Mouse (Mus musculus) stomach, postnatal 0 days (tissue): ENCODE measurements around the gene Atox1. TPM values are rescaled to one million over a fixed set of nuclear protein-coding genes. Genes with fewer than 3 reads are reported as not detected.
"Not testable (repeated sequence)": the region's sequence is repeated elsewhere in the genome, so short reads cannot be mapped to it uniquely, and the experiment has no call there.

Experiments
- ATAC-seq: fragments of 200-750 bp; cut with Nextera tagmentation; 2 replicates; pipeline ENCODE4 v1.8.0; 2017; ENCODE audit not compliant: low FRiP score, low TSS enrichment
- DNase-seq: peaks from one replicate; pipeline ENCODE4 v3.0.0-alpha.2; 2016; ENCODE audit warnings: low spot score
- H3K27ac ChIP-seq: fragments of 300-500 bp; sonication (generic); replicated peaks from 2 replicates; pipeline ENCODE4 v1.5.1; 2014; ENCODE audit warnings: mild to moderate bottlenecking, control low read depth
- H3K27me3 ChIP-seq: fragments of 300-500 bp; sonication (generic); 2 replicates; pipeline ENCODE4 v1.6.1; 2014; ENCODE audit warnings: low read length; ENCODE audit not compliant: control insufficient read depth, insufficient read depth
- H3K36me3 ChIP-seq: fragments of 300-500 bp; sonication (generic); 2 replicates; pipeline ENCODE4 v1.6.1; 2014; ENCODE audit warnings: low read length, mixed read lengths; ENCODE audit not compliant: control insufficient read depth, insufficient read depth
- H3K4me1 ChIP-seq: fragments of 300-500 bp; sonication (generic); replicated peaks from 2 replicates; pipeline ENCODE4 v1.6.1; 2014; ENCODE audit warnings: antibody characterized with exemption; ENCODE audit not compliant: control insufficient read depth, insufficient read depth
- H3K4me2 ChIP-seq: fragments of 300-500 bp; sonication (generic); replicated peaks from 2 replicates; pipeline ENCODE4 v1.6.1; 2014; ENCODE audit warnings: low read depth, mild to moderate bottlenecking, control low read depth, moderate library complexity
- H3K4me3 ChIP-seq: fragments of 300-500 bp; sonication (generic); 2 replicates; pipeline ENCODE4 v1.5.1; 2014; ENCODE audit warnings: low read depth, low read length, control low read depth
- H3K9ac ChIP-seq: fragments of 300-500 bp; sonication (generic); 2 replicates; pipeline ENCODE4 v1.6.1; 2014; ENCODE audit warnings: mild to moderate bottlenecking, low read length, control low read depth, mixed read lengths
- H3K9me3 ChIP-seq: fragments of 300-500 bp; sonication (generic); 2 replicates; pipeline ENCODE4 v1.6.1; 2016; ENCODE audit warnings: low read length; ENCODE audit not compliant: control insufficient read depth
- CTCF ChIP-seq: IDR thresholded peaks from 2 replicates; pipeline ENCODE4 v1.5.1; 2016; ENCODE audit warnings: antibody characterized with exemption, low read depth, mild to moderate bottlenecking, moderate library complexity
- EP300 ChIP-seq: optimal IDR thresholded peaks from 2 replicates; pipeline ENCODE3; 2016; ENCODE audit warnings: antibody characterized with exemption
- WGBS: fragments of 180-500 bp; shearing (Covaris S2); extraction: QIAGEN DNeasy Blood & Tissue Kit; methylation state at CpG from one replicate; pipeline ENCODE4 v1.1.7; 2014; 5-methylcytosine and 5-hydroxymethylcytosine counted together
- polyA plus RNA-seq: library from polyadenylated mRNA; unstranded; fragments of >200 nt; fragmentation: Nextera tagmentation; extraction: Ambion mirVana; gene quantifications from 2 replicates; pipeline ENCODE4 v1.2.1, GENCODE M21; 2015

Atox1 gene
- polyA plus RNA-seq, 1 experiment from 2014 or later = 530 TPM

- no peak for TF ChIP-seq EP300
- peak; percentile 36; the same call in 1 of the 2 replicates for TF ChIP-seq CTCF
- Histone ChIP-seq H3K4me2 (peak overlapping the region; percentile 61), H3K4me1 (0 out of 2 replicates have a peak, but pooled peaks cover 2% of the 10 kb centered on the region), H3K4me3 (peak overlapping the region; percentile 55), H3K27ac (peak overlapping the region; percentile 94), H3K27me3 (no peaks in the 10 kb centered on the region), H3K9me3 (no peaks in the 10 kb centered on the region), H3K36me3 (no peaks in the 10 kb centered on the region), H3K9ac (peak overlapping the region; percentile 74)
- ATAC-seq (peak; percentile 85), DNase-seq (peak; percentile 57)
- 17% methylated on average over 9 of the region's 9 CpGs for WGBS
Observed at GRCm38 (mm10) chr11:55419678-55420307, 41.2 kb downstream of the Atox1 start.

GRCm38 (mm10) chr11:55419296-55419677, 41.8 kb downstream of the Atox1 start:
- Histone ChIP-seq H3K27me3 (no peaks in the 10 kb centered on the region), H3K4me2 (peak overlapping the region; percentile 61), H3K9ac (peak overlapping the region; percentile 74), H3K4me1 (0 out of 2 replicates have a peak, but pooled peaks cover 2% of the 10 kb centered on the region), H3K9me3 (no peaks in the 10 kb centered on the region), H3K36me3 (no peaks in the 10 kb centered on the region), H3K27ac (peak overlapping the region; percentile 94), H3K4me3 (peak overlapping the region; percentile 55)
- no peak for DNase-seq
- 18% methylated on average over 4 of the region's 4 CpGs for WGBS
- no peak for ATAC-seq
- no peak for TF ChIP-seq EP300
- TF ChIP-seq CTCF = no peak

GRCm38 (mm10) chr11:55418704-55419061, 42.4 kb downstream of the Atox1 start:
- DNase-seq (no peak), ATAC-seq (no peak)
- H3K36me3 ChIP-seq = no peaks in the 10 kb centered on the region
- H3K4me1 ChIP-seq = 0 out of 2 replicates have a peak, but pooled peaks cover 2% of the 10 kb centered on the region
- peak overlapping the region; percentile 94 for H3K27ac ChIP-seq
- H3K4me3 ChIP-seq = peak overlapping the region; percentile 55
- H3K9ac ChIP-seq = peak overlapping the region; percentile 74
- H3K9me3 ChIP-seq = no peaks in the 10 kb centered on the region
- TF ChIP-seq EP300 = no peak
- TF ChIP-seq CTCF = no peak
- no peaks in the 10 kb centered on the region for H3K27me3 ChIP-seq
- 4% methylated on average over 3 of the region's 3 CpGs for WGBS
- H3K4me2 ChIP-seq = peak overlapping the region; percentile 61

- peak overlapping the region; percentile 74 for H3K9ac ChIP-seq
- TF ChIP-seq CTCF (no peak), EP300 (no peak)
- H3K4me1 ChIP-seq = 0 out of 2 replicates have a peak, but pooled peaks cover 2% of the 10 kb centered on the region
- peak overlapping the region; percentile 61 for H3K4me2 ChIP-seq
- 3% methylated on average over 24 of the region's 24 CpGs for WGBS
- H3K4me3 ChIP-seq = peak overlapping the region; percentile 55
- peak overlapping the region; percentile 94 for H3K27ac ChIP-seq
- H3K27me3 ChIP-seq = no peaks in the 10 kb centered on the region
- ATAC-seq = peak; percentile 41; the same call in 1 of the 2 replicates
- no peaks in the 10 kb centered on the region for H3K36me3 ChIP-seq
- H3K9me3 ChIP-seq = no peaks in the 10 kb centered on the region
- DNase-seq = peak; percentile 68
Observed at GRCm38 (mm10) chr11:55417898-55418703, 42.9 kb downstream of the Atox1 start.

GRCm38 (mm10) chr11:55416609-55417265, 44.3 kb downstream of the Atox1 start:
- Histone ChIP-seq H3K36me3 (no peaks in the 10 kb centered on the region), H3K4me3 (peak overlapping the region; percentile 55), H3K27me3 (no peaks in the 10 kb centered on the region), H3K4me2 (peak overlapping the region; percentile 61), H3K27ac (peak overlapping the region; percentile 94), H3K9ac (no peak overlapping the region), H3K4me1 (0 out of 2 replicates have a peak, but pooled peaks cover 2% of the 10 kb centered on the region), H3K9me3 (no peaks in the 10 kb centered on the region)
- no peak for DNase-seq
- 44% methylated on average over 6 of the region's 6 CpGs for WGBS
- ATAC-seq = no peak
- TF ChIP-seq CTCF = no peak
- TF ChIP-seq EP300 = no peak

GRCm38 (mm10) chr11:55415731-55416130, 45.3 kb downstream of the Atox1 start:
- not testable (repeated sequence) for H3K27me3 ChIP-seq, H3K4me3 ChIP-seq, ATAC-seq, H3K4me1 ChIP-seq, DNase-seq, H3K9ac ChIP-seq, H3K9me3 ChIP-seq, H3K36me3 ChIP-seq
- 59% methylated on average over 6 of the region's 6 CpGs for WGBS
- H3K27ac ChIP-seq = 0 out of 2 replicates have a peak overlapping the region, but pooled peaks have one; percentile 45
- peak overlapping the region; percentile 44 for H3K4me2 ChIP-seq
